Mouse (Mus musculus): Measurements from ENCODE around the gene Phf1. TPM values are rescaled to one million over a fixed set of nuclear protein-coding genes. Genes with fewer than 3 reads are reported as not detected.

The Phf1 gene
- 67.9 and 147 TPM in 2 replicates for polyA plus RNA-seq (2012; rRNA removed; ENCODE audit: low replicate concordance)

DNA sequence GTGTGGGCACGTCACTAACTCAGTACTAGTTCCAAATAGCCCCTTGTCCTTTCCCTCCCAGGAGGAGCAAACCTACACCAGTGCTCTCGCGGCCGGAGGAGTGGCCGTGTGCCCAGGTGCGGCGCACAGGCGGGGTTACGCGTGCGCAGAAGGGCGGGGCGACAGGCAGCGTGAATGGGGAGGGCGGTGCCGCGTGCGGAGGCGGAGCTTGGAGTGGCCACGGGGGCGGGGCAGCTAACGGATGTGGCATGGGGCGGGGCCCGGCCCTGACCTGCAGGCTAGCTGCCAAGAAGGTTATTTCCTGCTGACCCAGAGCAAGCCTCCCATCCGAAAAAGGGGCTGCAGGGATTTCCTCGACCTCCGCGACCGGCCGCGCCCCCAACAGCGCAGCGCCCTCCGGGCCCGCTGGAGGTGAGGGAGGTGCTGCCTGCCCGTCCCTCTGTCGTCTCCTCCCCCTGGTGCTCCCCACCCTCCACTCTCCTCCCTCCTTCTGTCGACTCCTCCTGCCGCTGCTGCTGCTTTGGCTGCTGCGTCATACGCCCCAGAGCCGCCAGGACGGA lies at the start of gene Phf1:
TSS of gene Phf1 (plus strand) at position 214 of the 560 bp plus-strand sequence.

DNA sequence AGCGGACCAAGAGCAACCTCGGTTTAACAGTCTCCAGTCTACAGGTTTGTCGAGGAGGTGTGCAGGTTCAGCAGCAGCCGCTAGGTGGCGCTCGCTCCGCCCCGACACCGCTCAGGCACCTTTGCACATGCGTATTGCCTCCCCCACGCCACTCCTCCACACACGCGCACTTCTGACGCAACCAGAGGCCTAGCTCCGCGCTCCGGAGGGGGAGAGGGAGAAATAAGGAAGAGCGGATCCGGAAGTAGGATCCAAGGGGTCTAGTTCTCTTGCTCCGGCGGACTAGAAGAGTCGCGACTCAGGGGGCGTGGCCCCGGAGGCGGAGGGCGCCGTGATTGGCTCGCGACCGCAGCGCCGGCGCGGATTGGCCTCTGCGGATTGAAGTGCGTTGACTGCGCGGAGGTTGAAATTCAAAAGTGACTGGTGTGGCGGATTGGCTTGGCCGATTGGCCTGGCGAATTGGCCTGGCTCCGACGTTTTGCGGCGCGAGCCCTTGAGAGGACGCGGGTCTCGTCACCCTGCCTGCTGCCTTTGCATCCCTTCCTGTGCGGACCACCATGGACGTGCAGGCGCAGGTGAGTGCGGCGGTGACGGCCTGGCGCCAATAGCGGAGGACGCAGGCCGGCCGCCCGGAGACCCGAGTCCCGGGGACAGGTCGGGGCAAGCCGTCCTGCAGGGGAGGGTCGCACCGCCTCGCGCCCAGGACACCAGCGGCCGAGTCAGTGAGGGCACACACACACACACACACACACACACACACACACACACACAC lies 16.0 kb upstream of the Phf1 start, which contains the start of gene Kifc5b:
TSS of gene Kifc5b (plus strand) at position 381 of the 772 bp plus-strand sequence.

DNA sequence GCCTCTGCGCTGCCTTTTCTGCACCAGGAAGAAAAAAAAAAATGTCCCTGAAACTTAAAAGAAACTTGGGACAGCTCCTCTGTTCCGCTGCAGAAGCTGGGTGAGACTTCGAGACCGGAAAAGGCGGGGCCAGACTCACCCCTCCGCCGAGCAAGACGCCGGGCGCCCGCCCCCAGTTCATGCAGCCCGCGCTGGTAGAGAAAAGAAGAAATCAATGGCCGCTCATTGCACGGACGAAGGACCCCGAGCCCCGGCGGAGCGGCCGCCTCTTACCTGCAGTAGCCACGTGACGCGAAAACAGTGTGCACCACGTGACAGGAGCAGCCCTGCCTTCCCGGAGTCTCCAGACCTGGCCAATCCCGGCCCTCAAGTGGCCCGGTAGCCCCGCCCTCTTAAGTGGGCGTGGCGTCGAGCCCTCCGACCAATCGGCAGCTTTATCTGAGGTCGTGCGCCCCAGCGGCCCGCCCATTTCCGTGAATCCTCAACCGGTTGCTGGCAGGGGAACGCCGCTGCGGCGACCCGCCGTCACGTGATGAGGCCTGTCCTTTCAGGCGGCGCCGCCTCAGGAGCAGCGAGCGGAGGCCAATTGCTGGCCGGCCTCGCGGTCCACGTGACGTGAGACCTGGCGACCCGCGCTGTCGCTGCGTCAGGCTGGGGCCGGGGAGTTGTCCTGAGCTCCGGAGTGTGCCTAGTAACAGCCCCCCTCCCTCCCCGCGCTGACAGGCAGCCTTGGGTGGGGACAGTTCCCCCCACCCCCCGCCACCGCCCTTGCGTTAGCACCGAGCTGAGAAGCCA lies 6.5 kb downstream of the Phf1 start, which contains the start of gene Cuta:
TSS of gene Cuta (minus strand) at position 392 of the 795 bp plus-strand sequence.

DNA sequence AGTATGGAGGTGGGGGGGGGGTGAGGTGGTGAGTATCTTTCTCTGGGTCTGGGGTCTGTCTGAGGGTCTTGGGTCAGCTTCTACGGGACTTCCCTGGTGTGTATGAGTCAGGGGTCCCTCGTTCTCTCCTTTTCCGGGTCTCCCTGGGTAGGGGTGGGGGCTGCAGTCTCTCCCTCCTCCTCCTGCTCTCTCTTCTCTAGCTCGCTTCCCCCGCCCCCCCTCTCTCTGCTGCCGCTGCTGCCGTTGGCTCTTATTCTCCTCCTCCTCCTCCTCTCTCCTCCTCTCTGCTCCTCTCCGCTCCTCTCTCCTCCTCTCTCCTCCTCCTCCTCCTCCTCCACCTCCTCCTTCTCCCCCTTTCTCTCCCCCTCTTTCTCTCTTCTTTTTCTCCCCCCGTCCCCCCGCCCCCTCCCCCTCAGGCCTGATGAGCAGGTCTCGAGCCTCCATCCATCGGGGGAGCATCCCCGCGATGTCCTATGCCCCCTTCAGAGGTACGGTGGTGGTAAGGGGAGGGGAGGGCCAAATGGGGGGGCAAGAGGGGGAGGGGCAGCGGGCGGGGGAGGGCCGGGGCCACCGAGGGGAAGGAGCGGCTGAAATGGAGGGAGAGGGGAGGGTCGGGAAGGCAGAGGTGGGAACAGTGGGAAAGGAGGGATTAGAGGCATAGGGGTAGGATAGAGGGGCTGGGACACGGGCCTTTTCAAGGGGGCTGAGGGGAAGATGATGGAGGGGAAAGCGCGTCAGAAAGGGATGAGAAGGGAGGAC lies 8.4 kb downstream of the Phf1 start, which contains the start of gene Syngap1:
TSS of gene Syngap1 (plus strand) at position 223 of the 759 bp plus-strand sequence.

DNA sequence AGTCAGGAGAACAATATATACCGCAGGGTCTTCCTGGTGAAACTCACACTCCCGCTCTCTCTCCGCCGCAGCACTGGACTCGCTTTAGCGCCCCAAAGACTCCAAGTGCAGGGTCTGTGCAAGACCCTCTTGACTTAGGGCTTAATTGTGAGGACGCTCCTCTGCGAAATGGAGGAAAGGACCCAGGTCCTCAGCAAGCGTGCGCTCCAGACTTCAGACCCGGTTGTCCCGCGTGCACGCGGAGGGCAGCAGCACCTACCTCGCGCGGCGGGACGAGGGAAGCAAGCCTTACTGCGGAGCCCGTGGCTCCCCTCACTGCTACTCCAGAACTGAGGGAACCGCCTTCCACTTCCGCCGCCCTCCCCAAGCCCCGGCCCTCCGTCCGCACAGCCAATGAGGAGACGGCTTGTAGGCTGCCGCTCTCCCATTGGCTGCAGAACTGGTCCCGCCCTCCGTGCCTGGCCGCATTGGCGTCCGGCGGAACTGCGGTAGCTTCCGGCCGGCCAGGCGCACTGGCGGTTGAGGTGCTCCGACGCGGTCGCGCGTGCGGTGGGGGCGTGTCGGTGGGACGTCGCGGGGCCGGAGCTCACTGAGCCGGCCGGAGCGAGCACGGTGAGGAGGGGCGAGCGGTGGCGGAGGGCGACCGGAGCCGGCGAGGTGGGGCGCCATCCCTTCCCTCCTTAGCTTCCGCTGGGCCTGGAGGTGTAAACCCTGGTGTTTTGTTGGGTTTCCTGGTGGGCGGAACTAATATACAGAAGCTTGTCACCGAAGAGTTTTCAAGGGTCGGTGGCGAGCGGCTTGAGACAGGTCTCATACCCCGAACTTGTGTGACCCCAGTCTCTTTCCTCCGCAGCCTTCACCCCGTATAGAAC lies 40.1 kb downstream of the Phf1 start, which contains the start of gene Zbtb9:
TSS of gene Zbtb9 (plus strand) at position 465 of the 872 bp plus-strand sequence.

Other genes starting within 250 kb of the Phf1 start
- 3.7 and 9.4 TPM in 2 replicates for gene Crebrf, start 217.4 kb upstream of the Phf1 start, polyA plus RNA-seq (2012; rRNA removed; ENCODE audit: low replicate concordance)
- 16.9 and 22.9 TPM in 2 replicates for gene Bnip1, start 152.0 kb upstream of the Phf1 start, polyA plus RNA-seq (2012; rRNA removed; ENCODE audit: low replicate concordance)
- gene Nkx2-5, start 88.0 kb upstream of the Phf1 start, polyA plus RNA-seq (2012; rRNA removed; ENCODE audit: low replicate concordance), result not detected in 2 replicates
- gene Kifc5b, start 16.0 kb upstream of the Phf1 start, polyA plus RNA-seq (2012; rRNA removed; ENCODE audit: low replicate concordance), result 0.98 and 2.9 TPM in 2 replicates
- 162 and 300 TPM in 2 replicates for gene Cuta, start 6.5 kb downstream of the Phf1 start, polyA plus RNA-seq (2012; rRNA removed; ENCODE audit: low replicate concordance)
- 24.7 and 34.3 TPM in 2 replicates for gene Syngap1, start 8.2 kb downstream of the Phf1 start, polyA plus RNA-seq (2012; rRNA removed; ENCODE audit: low replicate concordance)
- gene Zbtb9, start 40.1 kb downstream of the Phf1 start, polyA plus RNA-seq (2012; rRNA removed; ENCODE audit: low replicate concordance), result 11.9 and 20.7 TPM in 2 replicates
- gene Bak1, start 96.0 kb downstream of the Phf1 start, polyA plus RNA-seq (2012; rRNA removed; ENCODE audit: low replicate concordance), result 59.1 and 66.6 TPM in 2 replicates
- gene Itpr3, start 124.3 kb downstream of the Phf1 start, polyA plus RNA-seq (2012; rRNA removed; ENCODE audit: low replicate concordance), result 14.7 and 32.4 TPM in 2 replicates
- 119 and 149 TPM in 2 replicates for gene Uqcc2, start 200.9 kb downstream of the Phf1 start, polyA plus RNA-seq (2012; rRNA removed; ENCODE audit: low replicate concordance)
- 1.2 and 5.4 TPM in 2 replicates for gene Ip6k3, start 234.7 kb downstream of the Phf1 start, polyA plus RNA-seq (2012; rRNA removed; ENCODE audit: low replicate concordance)

Measured in mammary gland, adult 2 months (tissue).